Mouse (Mus musculus) thymus, postnatal 4 days (tissue): ENCODE data around the gene Eapp.

ENCODE experiments used
- DNase-seq: peaks from one replicate; pipeline ENCODE4 v3.0.0; 2021

Gene Eapp

GRCm38 (mm10) chr12:54632141-54632540 is 63.6 kb downstream of the Eapp start:
- no peak for DNase-seq

GRCm38 (mm10) chr12:54621942-54622341 is 73.8 kb downstream of the Eapp start:
- DNase-seq: no peak
